Mouse (Mus musculus) heart, embryonic 13.5 days (tissue): Measurements from ENCODE around the gene Olfr545. TPM values are rescaled to one million over a fixed set of nuclear protein-coding genes. Genes with fewer than 3 reads are reported as not detected.

ENCODE experiments used
- ATAC-seq: fragments of 200-750 bp; cut with Nextera tagmentation; 2 replicates; pipeline ENCODE4 v1.8.0; 2017; ENCODE audit warnings: moderate TSS enrichment; ENCODE audit not compliant: insufficient number of reproducible peaks, low FRiP score, low TSS enrichment; ENCODE audit errors: extremely low read depth
- H3K27ac ChIP-seq: fragments of 300-500 bp; sonication (generic); replicated peaks from 2 replicates; pipeline ENCODE4 v1.5.1; 2015; ENCODE audit warnings: moderate library complexity, mild to moderate bottlenecking, inconsistent platforms
- H3K27me3 ChIP-seq: fragments of 300-500 bp; sonication (generic); replicated peaks from 2 replicates; pipeline ENCODE4 v1.6.1; 2015; ENCODE audit warnings: mild to moderate bottlenecking, inconsistent platforms
- H3K36me3 ChIP-seq: fragments of 300-500 bp; sonication (generic); 2 replicates; pipeline ENCODE4 v1.6.1; 2015; ENCODE audit warnings: mild to moderate bottlenecking, inconsistent platforms
- H3K4me1 ChIP-seq: fragments of 300-500 bp; sonication (generic); 2 replicates; pipeline ENCODE4 v1.6.1; 2015; ENCODE audit warnings: inconsistent platforms
- H3K4me2 ChIP-seq: fragments of 300-500 bp; sonication (generic); 2 replicates; pipeline ENCODE4 v1.6.1; 2015; ENCODE audit warnings: inconsistent platforms, mild to moderate bottlenecking, moderate library complexity
- H3K4me3 ChIP-seq: fragments of 300-500 bp; sonication (generic); 2 replicates; pipeline ENCODE4 v1.5.1; 2015; ENCODE audit warnings: moderate library complexity, mild to moderate bottlenecking, inconsistent platforms
- H3K9ac ChIP-seq: fragments of 300-500 bp; sonication (generic); 2 replicates; pipeline ENCODE4 v1.6.1; 2015; ENCODE audit warnings: inconsistent platforms, mild to moderate bottlenecking, moderate library complexity
- H3K9me3 ChIP-seq: fragments of 300-500 bp; sonication (generic); 2 replicates; pipeline ENCODE4 v1.6.1; 2016; ENCODE audit warnings: inconsistent platforms
- WGBS: fragments of 180-500 bp; shearing (Covaris S2); methylation state at CpG from one replicate; pipeline ENCODE4 v1.1.7; 2015; ENCODE audit warnings: mixed read lengths; 5-methylcytosine and 5-hydroxymethylcytosine counted together
- polyA plus RNA-seq: library from polyadenylated mRNA; unstranded; fragments of >200 nt; fragmentation: Nextera tagmentation; extraction: Ambion mirVana; gene quantifications from 2 replicates; pipeline ENCODE4 v1.2.1, GENCODE M21; 2015

Olfr545 gene
- polyA plus RNA-seq: 0.04 and 0.13 TPM in 2 replicates

DNA sequence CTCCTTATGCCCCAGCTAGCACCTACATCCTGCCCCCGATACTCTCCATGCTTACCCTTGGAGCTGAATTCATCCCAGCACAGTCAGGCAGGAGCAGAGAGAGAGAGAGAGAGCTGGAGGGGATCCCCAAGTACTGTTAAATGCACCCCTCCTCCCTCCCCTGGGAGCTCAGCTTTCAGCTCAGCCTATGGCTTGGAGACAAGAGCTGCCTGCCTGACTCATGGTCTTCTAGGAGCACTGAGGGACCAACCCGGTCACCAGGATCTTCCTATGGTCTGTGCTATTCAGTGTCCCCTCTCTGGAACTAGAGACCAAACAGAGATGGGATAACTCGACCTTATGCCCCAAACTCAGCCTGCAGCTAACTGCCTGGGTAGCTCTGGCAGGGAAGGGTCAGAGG lies at the start of gene Olfr545:
TSS of gene Olfr545 (minus strand) at position 101 of the 400 bp plus-strand sequence.
- no peak within 1 kb of the TSS for H3K9ac ChIP-seq
- no peaks in the 10 kb centered on the region for H3K4me1 ChIP-seq
- 60% methylated on average over 3 of the region's 3 CpGs for WGBS
- no peaks in the 10 kb centered on the region for H3K27me3 ChIP-seq
- no peak within 1 kb of the TSS for H3K4me3 ChIP-seq
- H3K9me3 ChIP-seq: no peaks in the 10 kb centered on the region
- H3K4me2 ChIP-seq: no peak within 1 kb of the TSS
- no peak within 1 kb of the TSS for H3K27ac ChIP-seq
- no peak for ATAC-seq
- no peaks in the 10 kb centered on the region for H3K36me3 ChIP-seq

DNA sequence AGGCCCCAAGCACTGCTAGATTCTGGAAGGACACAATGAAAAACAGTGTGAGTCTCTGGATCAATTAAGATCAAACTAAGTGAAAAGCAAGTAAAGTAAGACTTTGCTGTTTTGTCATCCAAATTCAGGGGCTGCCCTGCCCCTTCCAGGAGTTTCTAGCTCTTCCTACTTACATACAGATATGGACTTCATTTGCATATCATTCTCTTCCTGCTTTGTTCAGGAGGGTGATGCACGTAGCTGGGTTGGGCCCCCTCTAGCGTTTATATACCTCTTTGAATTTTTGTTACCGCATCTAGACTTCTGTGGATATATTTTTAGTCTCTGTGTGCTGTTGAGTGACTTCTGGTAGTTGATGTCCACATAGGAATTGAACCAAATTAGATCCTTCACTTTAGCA lies 41.9 kb upstream of the Olfr545 start:
- Histone ChIP-seq H3K4me1 (no peaks in the 10 kb centered on the region), H3K9ac (no peak overlapping the region), H3K9me3 (no peaks in the 10 kb centered on the region), H3K36me3 (no peaks in the 10 kb centered on the region), H3K27ac (no peak overlapping the region), H3K4me3 (no peak overlapping the region), H3K4me2 (no peak overlapping the region), H3K27me3 (no peaks in the 10 kb centered on the region)
- no peak for ATAC-seq
- WGBS: 37% methylated on average over 3 of the region's 3 CpGs

DNA sequence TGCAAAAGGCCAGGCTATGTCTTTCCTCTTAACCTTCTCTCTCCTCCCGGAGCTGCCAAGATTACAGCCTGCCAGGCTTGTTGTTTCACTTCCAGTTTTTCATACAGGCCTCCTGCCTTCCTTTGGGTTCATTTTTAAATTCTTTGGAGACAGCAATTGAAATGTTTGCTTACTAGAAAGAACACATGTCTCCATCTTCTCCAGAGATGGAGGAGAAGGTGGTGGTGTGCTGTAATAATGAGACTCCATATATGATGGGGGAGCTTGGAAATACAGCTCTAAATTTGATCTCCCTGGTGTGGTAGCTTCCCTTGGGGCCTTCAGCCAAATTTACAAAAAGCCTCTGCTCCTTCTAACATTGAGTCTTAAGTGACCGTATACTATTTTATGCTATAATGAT lies 41.2 kb upstream of the Olfr545 start, which contains the start of gene Olfr548-ps1:
TSS of gene Olfr548-ps1 (plus strand) at position 301 of the 400 bp plus-strand sequence.
- Histone ChIP-seq H3K4me3 (no peak within 1 kb of the TSS), H3K27ac (no peak within 1 kb of the TSS), H3K9ac (no peak within 1 kb of the TSS), H3K36me3 (no peaks in the 10 kb centered on the region), H3K27me3 (no peaks in the 10 kb centered on the region), H3K9me3 (no peaks in the 10 kb centered on the region), H3K4me1 (no peaks in the 10 kb centered on the region), H3K4me2 (no peak within 1 kb of the TSS)
- 73% methylated on average over 2 of the region's 2 CpGs for WGBS
- no peak for ATAC-seq

DNA sequence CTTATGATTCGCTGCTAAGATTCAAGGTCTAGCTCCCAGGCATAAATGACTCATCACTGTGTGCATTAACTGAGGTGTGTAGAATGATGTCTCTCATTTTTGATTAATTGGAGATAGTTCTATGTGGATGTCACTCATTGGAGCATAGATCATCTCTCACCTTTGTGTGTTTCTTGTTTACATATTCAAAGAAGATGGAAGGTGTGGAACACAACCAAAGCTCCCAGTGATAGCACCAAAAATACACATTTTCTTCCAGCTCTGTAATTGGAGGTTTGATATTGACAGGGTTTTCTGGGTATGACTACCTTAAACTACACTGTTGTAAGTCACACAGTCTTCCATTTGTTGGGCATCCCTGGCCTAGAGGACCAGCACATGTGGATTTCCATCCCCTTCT lies 35.1 kb upstream of the Olfr545 start, which contains the start of gene Olfr547:
TSS of gene Olfr547 (plus strand) at position 301 of the 400 bp plus-strand sequence.
- no peak for ATAC-seq
- no peak within 1 kb of the TSS for H3K9ac ChIP-seq
- H3K36me3 ChIP-seq: no peaks in the 10 kb centered on the region
- H3K9me3 ChIP-seq: no peaks in the 10 kb centered on the region
- H3K27me3 ChIP-seq: no peaks in the 10 kb centered on the region
- no peaks in the 10 kb centered on the region for H3K4me1 ChIP-seq
- no peak within 1 kb of the TSS for H3K4me3 ChIP-seq
- H3K4me2 ChIP-seq: no peak within 1 kb of the TSS
- H3K27ac ChIP-seq: no peak within 1 kb of the TSS
- 62% methylated on average over 1 of the region's 1 CpGs for WGBS

DNA sequence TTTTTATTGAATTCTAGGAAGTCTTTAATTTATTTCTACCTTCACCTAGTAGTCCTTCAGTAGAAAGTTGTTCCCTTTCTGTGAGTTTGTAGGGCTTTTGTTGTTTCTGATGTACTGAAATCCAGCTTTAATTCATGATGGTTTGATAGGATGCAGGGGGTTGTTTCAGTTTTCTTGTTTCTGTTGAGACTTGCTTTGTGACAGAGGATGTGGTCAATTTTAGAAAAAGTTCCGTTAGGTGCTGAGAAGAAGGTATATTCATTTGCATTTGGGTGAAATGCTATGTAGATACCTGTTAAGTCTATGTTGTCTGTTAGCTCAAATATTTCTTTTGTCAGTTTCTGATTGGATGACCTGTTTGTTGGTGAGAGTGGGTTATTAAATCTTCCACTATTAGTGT lies 29.7 kb upstream of the Olfr545 start:
- no peak overlapping the region for H3K4me2 ChIP-seq
- no peaks in the 10 kb centered on the region for H3K4me1 ChIP-seq
- no peak overlapping the region for H3K4me3 ChIP-seq
- no peak for ATAC-seq
- 71% methylated on average over 1 of the region's 1 CpGs for WGBS
- no peak overlapping the region for H3K27ac ChIP-seq
- H3K27me3 ChIP-seq: no peaks in the 10 kb centered on the region
- H3K9ac ChIP-seq: no peak overlapping the region
- H3K9me3 ChIP-seq: no peaks in the 10 kb centered on the region
- no peaks in the 10 kb centered on the region for H3K36me3 ChIP-seq

DNA sequence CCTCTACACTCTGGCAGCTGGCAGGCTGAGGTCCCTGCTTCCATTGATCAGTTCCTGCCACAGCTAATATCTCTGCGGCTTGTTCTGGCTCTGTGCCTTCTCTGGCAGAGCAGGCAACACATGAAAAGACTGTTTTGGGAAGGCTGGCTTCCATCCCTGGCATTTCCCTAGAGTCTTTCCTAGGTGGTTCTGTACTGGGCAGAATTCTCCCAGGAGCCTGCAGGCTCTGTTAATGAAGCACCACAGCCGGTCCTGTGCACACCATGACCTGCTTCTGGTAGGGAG lies 17.6 kb upstream of the Olfr545 start:
- H3K4me2 ChIP-seq: no peak overlapping the region
- no peak overlapping the region for H3K9ac ChIP-seq
- no peak for ATAC-seq
- peaks cover 42% of the 10 kb centered on the region for H3K27me3 ChIP-seq
- no peak overlapping the region for H3K27ac ChIP-seq
- peaks cover 7% of the 10 kb centered on the region for H3K4me1 ChIP-seq
- WGBS: 72% methylated on average over 2 of the region's 2 CpGs
- no peaks in the 10 kb centered on the region for H3K36me3 ChIP-seq
- H3K4me3 ChIP-seq: no peak overlapping the region
- H3K9me3 ChIP-seq: no peaks in the 10 kb centered on the region

DNA sequence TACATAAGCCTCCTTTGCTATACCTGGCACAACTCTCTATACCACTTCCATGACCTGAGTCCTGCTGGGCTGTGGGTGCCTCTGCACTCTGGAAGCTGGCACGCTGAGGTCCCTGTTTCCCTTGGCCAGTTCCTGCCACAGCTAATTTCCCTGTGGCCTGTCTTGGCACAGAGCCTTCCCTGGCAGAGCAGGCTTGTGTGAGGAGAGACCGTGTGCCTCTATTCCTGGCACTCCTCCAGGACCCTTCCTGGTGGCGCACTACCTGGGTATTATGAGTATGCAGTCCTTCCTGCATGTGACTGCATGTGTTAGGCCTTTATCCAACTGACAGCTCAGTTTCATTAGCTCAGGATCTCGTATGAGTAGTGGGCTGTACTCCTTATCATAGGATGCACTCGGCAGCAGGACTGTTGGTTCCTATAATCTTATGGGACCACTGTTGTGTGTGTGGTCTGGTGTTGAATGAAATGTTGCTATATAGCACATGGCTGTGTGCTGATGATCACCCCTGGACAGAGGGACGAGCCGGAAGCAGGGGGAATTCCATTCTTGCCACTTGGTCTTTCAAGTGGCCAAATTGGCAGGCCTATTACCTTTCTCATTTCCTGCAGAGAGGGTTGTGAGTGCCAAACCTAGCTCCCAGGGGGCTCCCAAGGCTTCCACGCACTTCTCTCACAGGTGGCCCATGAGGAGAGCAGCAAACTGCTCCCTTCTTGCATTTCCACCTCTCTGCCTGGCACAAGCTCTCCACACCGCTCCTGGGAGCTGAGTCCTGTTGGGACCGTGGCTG lies 17.1 kb upstream of the Olfr545 start:
- WGBS: 54% methylated on average over 10 of the region's 10 CpGs
- no peak for ATAC-seq
- no peaks in the 10 kb centered on the region for H3K9me3 ChIP-seq

DNA sequence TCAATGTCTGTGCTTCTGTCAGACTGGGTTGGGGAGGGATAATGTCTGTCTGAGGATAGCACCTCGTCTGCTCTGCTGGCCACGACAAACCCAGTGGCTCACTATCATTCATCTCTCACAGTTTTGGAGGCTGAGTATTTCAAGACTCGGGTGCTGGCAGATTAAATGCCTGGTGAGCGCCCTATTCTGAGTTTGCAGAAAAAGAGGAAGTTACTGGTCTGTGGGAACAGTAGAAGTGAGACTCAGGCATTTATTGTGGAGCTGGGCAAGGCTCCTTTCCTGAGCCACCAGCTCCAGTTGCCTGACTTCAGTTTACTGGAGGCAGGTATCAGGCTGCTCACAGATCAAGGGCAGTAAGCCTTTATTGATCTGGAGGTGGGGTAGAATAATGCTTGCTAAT lies 14.8 kb upstream of the Olfr545 start:
- 34% methylated on average over 4 of the region's 4 CpGs for WGBS
- no peak overlapping the region for H3K4me2 ChIP-seq
- no peaks in the 10 kb centered on the region for H3K9me3 ChIP-seq
- H3K9ac ChIP-seq: no peak overlapping the region
- ATAC-seq: no peak
- no peaks in the 10 kb centered on the region for H3K36me3 ChIP-seq
- H3K27ac ChIP-seq: no peak overlapping the region
- no peak overlapping the region for H3K4me3 ChIP-seq
- peaks cover 7% of the 10 kb centered on the region for H3K4me1 ChIP-seq
- peaks cover 51% of the 10 kb centered on the region for H3K27me3 ChIP-seq

More for the DNA sequence above, 17.1 kb upstream of the Olfr545 start:
- H3K9ac ChIP-seq: no peak overlapping the region
- no peak overlapping the region for H3K4me3 ChIP-seq
- H3K27ac ChIP-seq: no peak overlapping the region
- H3K27me3 ChIP-seq: peaks cover 47% of the 10 kb centered on the region
- H3K4me2 ChIP-seq: no peak overlapping the region
- H3K36me3 ChIP-seq: no peaks in the 10 kb centered on the region
- H3K4me1 ChIP-seq: peaks cover 7% of the 10 kb centered on the region

DNA sequence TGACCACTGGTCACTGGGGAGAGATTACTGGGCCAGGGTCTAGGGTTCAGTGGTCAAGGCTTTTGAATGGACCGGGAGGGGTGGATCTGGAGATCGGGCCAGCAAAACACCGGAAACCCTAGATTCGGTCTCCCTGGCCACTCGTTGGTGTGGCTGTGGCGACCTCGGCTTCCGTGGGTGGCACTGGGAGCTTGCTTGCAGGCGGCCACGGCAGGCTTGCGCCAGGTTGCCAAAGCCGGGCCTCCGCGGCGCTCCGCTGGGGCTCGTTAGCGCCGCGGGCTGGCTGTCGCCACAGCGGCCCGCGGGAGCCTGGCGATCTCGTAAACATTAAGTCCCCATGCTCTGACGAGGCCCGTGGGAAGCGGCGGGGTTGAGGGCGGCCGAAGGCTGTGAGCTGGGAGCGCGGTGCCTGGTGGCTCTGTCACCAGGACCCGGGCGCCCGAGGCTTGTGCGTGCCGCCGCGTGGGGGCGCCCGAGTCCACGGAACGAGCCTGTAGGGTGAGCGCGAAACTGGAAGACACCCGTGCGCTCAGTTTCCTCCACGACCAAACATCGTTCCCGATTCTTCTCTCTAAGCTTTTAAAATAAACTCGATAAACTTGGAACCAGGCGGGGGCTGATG lies 13.6 kb upstream of the Olfr545 start:
- Histone ChIP-seq H3K27ac (no peak overlapping the region), H3K4me2 (peak overlapping the region; percentile 87), H3K27me3 (peaks cover 51% of the 10 kb centered on the region), H3K9me3 (no peaks in the 10 kb centered on the region), H3K4me1 (peaks cover 7% of the 10 kb centered on the region), H3K4me3 (peak overlapping the region; percentile 57), H3K36me3 (no peaks in the 10 kb centered on the region), H3K9ac (peak overlapping the region; percentile 81)
- 1% methylated on average over 53 of the region's 54 CpGs for WGBS
- peak; percentile 64; the same call in 1 of the 2 replicates for ATAC-seq

DNA sequence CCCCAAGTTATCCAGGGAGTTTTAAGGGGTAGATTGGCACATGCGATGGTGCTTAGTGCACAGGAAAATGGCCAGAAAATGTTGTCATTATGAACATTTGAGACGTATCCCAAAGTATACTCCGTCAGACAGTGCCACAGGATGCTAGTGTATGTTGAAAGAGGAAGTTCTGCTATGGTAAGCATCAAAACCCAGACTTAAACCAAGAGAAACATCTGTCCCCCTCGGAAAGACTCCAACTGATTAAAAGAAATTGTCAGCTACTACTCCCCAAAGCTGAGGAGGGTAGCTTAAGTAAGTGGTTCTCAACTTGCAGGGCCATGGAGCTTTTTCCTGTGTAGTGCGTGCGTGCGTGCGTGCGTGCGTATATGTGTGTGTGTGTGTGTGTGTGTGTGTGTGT lies 12.6 kb upstream of the Olfr545 start:
- H3K4me3 ChIP-seq: no peak overlapping the region
- H3K9ac ChIP-seq: no peak overlapping the region
- H3K27me3 ChIP-seq: peaks cover 43% of the 10 kb centered on the region
- no peaks in the 10 kb centered on the region for H3K9me3 ChIP-seq
- peaks cover 7% of the 10 kb centered on the region for H3K4me1 ChIP-seq
- no peak overlapping the region for H3K27ac ChIP-seq
- 87% methylated on average over 10 of the region's 10 CpGs for WGBS
- ATAC-seq: no peak
- no peaks in the 10 kb centered on the region for H3K36me3 ChIP-seq
- no peak overlapping the region for H3K4me2 ChIP-seq

DNA sequence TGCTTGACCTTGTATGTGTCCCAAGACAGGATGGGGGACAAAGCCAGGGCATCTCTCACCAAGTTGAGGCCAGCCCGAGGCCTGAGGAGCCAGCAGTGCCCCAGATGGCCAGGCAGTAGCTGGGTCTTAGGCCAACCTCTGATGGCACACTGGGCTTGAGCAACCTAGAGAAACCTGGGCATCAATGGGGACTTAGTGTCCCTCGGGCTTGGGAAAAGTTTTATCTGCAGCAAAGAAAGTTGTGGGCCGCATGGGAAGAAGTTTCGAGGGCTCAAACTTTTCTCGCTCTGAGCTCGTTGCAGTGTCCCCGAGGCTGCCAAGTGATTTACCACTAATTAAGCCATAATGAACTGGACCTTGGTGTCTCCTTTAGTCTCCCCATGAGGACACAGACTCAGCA lies 10.4 kb upstream of the Olfr545 start:
- WGBS: 78% methylated on average over 7 of the region's 7 CpGs
- Histone ChIP-seq H3K4me2 (no peak overlapping the region), H3K27ac (no peak overlapping the region), H3K9ac (no peak overlapping the region), H3K36me3 (no peaks in the 10 kb centered on the region), H3K9me3 (no peaks in the 10 kb centered on the region), H3K27me3 (peaks cover 29% of the 10 kb centered on the region), H3K4me3 (no peak overlapping the region), H3K4me1 (no peaks in the 10 kb centered on the region)
- no peak for ATAC-seq

DNA sequence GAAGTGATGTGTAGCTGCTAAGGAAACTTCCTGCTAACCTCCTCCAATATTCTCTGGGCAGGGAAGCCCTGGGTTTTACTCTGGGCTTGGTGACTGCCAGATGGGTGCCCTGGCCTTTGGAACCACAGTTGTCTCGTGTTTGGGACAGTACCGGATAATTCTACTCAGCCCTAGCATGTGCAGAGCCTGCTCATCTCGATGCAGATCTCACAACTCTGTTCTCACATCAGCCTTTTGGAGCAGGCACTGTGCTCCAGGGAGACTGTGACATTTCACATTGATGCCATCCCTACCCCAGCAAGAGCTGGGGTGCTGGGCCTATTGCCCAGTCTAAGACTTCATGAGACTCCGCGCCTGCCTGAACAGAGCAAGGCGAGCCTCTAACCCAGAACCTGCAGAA lies 9.3 kb upstream of the Olfr545 start:
- H3K4me3 ChIP-seq: no peak overlapping the region
- H3K27ac ChIP-seq: no peak overlapping the region
- H3K4me1 ChIP-seq: no peaks in the 10 kb centered on the region
- peaks cover 18% of the 10 kb centered on the region for H3K27me3 ChIP-seq
- 79% methylated on average over 6 of the region's 6 CpGs for WGBS
- no peak for ATAC-seq
- H3K4me2 ChIP-seq: no peak overlapping the region
- no peak overlapping the region for H3K9ac ChIP-seq
- no peaks in the 10 kb centered on the region for H3K9me3 ChIP-seq
- H3K36me3 ChIP-seq: no peaks in the 10 kb centered on the region
